Mouse (Mus musculus) G1E (cell line): ENCODE data around the gene Rassf8.

ENCODE experiments used
- CTCF ChIP-seq: IDR thresholded peaks from 2 replicates; pipeline ENCODE4 v1.5.1; 2012; ENCODE audit warnings: low read depth, low read length, inconsistent platforms, mixed read lengths
- GATA1 ChIP-seq: IDR thresholded peaks from 2 replicates; pipeline ENCODE4 v1.6.1; 2012; ENCODE audit warnings: borderline replicate concordance, low read length, inconsistent platforms, mixed read lengths

GRCm38 (mm10) chr6:145736099-145736498, 10.4 kb upstream of the Rassf8 start:
- no peak for TF ChIP-seq GATA1
- no peak for TF ChIP-seq CTCF
